Mouse (Mus musculus): Measurements from ENCODE around the gene Apoe.

Apoe gene

GRCm38 (mm10) chr7:19716055-19716682, 17.2 kb upstream of the Apoe start:
- no peak for DNase-seq

DNA sequence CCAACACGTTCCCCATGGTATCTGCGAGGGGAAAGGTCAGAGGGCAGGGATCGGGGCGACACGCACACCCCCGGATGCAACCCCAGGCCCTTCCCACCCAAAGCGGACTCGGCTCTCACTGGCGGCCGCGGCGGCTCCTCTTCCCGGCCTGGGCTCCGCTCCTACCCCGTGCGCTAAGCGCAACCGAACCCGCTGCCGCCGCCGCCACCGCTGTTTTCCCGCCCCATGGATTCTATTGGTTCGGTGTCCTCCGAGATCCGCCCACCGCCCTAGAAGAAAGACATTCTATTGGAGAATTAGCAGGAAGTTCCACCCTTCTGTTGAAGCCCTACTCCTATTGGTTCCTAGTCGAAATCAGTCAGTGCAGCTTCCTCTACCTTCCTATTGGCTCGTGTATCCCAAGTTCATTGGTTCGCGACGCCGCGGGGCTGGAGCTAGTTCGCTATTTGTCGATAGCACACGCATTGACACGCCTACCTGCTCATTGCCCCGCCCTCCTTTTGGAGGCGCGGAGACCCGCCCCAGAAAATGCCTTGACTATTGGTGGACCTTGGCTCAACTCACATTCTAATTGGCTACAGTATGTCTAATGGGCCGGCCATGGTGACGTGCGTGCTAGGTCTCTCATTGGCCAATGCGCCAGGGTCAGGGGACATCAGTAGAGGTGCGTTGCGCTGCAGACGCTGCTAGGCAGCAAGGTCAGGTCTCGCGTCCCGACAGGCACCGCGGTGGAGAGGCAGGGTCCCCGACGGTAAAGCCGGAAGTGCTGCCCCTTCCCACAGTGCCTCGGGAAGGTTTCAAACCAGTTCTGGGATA, 16.5 kb upstream of the Apoe start, which contains the start of gene Tomm40:
TSS of gene Tomm40 (minus strand) at position 200 of the 816 bp plus-strand sequence.
- peak; percentile 100 for DNase-seq

GRCm38 (mm10) chr7:19714836-19715235, 15.8 kb upstream of the Apoe start:
- DNase-seq: no peak

GRCm38 (mm10) chr7:19713598-19713997, 14.6 kb upstream of the Apoe start:
- DNase-seq: no peak

- DNase-seq: no peak
These were observed 14.2 kb upstream of the Apoe start for GRCm38 (mm10) chr7:19713196-19713595.

- DNase-seq: no peak
These were observed 13.4 kb upstream of the Apoe start for GRCm38 (mm10) chr7:19712414-19712813.

- no peak for DNase-seq
These were observed 11.7 kb upstream of the Apoe start for GRCm38 (mm10) chr7:19710650-19711049.

- DNase-seq: no peak
These were observed 6.3 kb upstream of the Apoe start for GRCm38 (mm10) chr7:19705271-19705670.

DNA sequence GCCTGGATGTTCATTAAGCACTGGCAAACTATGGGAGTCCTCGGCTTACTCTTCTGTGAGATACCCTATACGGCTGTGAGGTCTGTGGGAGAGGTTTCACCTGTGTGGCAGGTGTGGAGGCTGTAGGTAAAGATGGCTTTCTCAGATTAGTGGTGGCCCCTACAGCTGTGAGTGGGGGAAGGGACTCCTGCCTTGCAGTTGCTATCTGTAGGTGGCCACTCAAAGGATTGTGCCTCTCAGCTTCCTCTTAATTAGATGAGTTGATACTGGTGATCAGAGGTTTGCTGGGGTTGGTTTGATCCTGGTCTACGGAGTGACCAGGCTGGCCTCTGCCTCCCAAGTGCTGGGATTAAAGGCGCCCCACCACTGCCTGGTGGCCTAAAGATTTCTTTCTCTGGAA, 5.5 kb upstream of the Apoe start:
- no peak for DNase-seq

GRCm38 (mm10) chr7:19702859-19703555, 4.0 kb upstream of the Apoe start:
- DNase-seq: no peak

GRCm38 (mm10) chr7:19701069-19701761, 2.2 kb upstream of the Apoe start:
- peak; percentile 89 for DNase-seq

DNA sequence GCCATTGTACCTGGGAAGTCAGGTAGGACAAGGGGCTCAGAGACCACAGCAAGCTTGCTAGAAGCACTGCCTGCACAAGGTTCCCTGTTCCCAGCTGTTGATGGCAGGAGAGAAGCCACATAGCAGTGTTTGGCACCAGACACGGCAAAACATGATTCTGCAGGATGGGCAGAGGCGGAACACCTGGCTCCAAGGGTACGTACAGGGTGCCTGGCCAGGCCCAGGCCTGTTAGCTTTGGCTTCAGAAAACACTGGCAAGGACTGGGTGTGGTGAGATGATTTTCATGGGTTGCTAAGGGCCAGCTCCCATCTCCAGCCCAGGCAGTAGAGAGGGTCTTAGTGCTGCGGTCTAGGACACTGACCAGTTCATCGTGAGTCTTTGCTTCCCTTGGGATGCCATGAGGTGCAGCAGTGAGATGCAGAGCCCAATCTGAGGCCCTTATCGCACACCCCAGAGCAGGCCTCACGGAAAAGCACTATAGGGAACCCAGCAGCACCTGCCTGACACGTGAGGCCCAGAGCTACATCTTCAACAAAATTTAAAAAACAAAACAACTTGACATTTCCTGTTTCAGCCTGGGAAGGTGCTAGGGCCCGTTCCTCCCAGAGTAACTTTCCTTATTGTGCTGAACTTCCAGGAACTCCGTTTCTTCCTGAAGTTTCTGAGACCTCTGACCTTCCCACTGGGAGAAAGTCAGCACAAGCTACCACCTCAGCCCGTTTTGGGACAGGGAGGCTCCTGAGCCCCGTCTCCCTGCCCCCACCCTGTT, 1.5 kb upstream of the Apoe start:
- no peak for DNase-seq

DNA sequence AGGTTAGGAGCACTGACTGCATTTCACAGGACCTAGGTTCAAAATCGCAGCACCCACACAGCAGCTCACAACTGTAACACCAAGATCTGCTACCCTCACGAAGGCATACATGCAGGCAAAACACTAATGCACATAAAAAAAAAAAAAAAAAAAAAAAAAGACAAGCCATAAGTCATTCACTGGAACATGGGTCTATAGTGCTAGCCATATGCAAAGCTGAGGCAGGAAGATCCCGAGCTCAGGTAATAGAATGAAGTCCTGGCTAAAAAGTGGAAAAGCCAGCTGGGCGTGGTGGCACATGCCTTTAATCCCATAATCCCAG, 800 bp upstream of the Apoe start:
- DNase-seq: no peak

- peak; percentile 63 for DNase-seq
These were observed 760 bp downstream of the Apoe start for GRCm38 (mm10) chr7:19697949-19698906.

DNA sequence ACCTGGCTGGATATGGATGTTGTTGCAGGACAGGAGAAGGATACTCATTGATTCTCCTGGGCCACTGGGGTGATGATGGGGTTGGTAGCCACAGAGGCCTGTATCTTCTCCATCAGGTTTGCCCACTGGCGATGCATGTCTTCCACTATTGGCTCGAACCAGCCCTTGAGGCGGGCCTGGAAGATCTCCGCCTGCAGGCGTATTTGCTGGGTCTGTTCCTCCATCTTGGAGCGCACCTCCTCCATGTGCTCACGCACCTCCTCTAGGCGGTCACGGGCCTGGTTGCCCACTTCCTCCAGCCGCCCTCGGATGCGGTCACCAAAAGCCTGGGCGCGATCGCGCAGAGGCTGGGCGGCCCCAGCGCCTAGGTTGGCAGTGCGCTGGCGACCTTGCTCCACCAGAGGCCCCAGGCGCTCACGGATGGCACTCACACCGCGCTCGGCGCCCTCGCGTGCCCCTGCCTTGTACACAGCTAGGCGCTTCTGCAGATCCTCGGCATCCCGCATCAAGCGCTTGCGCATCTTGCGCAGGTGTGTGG, 2.6 kb downstream of the Apoe start:
- no peak for DNase-seq

DNA sequence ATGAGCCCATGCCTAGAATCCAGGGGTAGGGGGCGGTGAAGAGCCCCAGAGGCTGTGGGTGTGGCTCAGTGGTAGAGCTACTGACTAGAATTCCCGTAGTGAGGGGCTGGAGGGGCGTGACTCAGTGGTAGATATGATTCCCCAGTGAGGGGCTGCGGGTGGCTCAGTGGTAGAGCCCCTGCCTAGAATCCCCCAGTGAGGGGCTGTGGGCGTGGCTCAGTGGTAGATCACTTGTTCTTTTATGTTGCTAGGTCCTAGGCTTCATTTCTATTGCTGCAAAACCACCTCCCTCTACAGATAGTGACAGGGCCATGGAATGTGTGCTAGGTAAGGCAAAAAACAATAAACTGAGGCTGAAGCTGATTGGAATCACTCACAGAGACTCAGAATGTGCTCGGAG, 3.1 kb downstream of the Apoe start:
- no peak for DNase-seq

GRCm38 (mm10) chr7:19695213-19695594, 3.8 kb downstream of the Apoe start:
- no peak for DNase-seq

DNA sequence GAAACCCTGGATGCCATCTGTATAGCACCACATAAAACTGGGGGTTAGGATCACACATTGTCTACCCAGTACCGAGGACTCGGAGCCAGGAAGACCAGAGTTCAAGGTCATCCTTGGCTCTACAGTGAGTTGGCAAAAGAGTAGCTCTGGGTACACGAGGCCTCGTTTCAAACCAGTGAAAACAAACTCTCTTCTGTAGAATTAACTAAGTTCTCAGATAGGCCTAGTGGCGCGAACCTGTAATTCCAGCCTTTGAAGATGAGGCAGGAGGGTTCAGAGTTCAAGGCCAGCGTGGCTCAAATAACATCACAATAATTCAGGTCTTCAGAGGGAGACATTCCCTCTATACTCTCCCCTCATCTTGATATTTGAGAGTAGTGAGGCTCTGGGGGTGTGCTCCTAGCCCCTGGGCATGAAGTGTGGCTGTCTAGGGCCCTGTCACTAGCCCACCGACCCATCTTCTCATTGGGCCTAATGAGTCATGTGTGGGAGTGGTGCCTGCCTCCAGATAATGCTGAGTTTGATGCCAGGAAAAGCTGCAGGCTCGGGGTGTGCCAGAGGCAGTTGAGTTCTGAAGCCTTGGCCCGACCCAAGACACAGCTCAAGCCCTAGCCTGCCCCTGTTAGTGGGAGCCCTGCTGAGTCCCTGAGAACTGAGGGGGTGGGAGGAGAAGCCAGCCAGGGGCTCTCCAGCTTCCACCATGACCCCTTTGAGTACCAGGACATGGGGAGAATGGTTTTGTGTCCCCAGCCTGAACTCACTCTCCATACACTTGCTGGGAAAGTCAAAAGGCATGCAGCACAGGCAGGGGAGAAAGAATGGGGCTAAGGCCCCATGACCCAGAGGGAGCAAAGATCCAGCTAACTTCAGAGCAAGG, 4.4 kb downstream of the Apoe start:
- no peak for DNase-seq

DNA sequence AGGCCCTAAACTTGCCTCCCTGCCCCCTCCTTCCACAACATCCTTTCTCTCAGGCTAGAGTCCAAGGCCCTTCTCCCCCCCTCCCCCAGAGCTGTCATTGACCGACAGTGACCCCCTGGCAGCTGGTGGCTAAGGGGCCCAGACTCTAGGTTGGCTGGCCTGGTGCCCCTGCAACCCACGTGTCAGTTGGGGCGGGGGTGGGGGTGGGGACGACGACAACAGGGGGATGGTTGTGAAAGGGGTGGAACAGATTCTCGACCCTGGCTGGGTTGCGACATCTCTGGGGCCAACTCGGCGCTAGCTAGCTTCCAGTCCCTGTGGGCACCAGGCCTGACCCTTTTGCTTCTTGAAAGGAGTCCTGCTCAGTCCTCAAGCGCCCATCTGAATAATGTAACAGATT, 5.6 kb downstream of the Apoe start:
- peak; percentile 60 for DNase-seq
